Mouse (Mus musculus) neural tube, embryonic 13.5 days (tissue): ENCODE data around the gene Nckap5l. TPM values are rescaled to one million over a fixed set of nuclear protein-coding genes. Genes with fewer than 3 reads are reported as not detected.

Experiments
- ATAC-seq: fragments of 200-750 bp; cut with Nextera tagmentation; 2 replicates; pipeline ENCODE4 v1.8.0; 2017; ENCODE audit warnings: low read depth, mild to moderate bottlenecking, moderate TSS enrichment, moderate library complexity
- H3K27ac ChIP-seq: fragments of 300-500 bp; sonication (generic); replicated peaks from 2 replicates; pipeline ENCODE4 v1.5.1; 2015; ENCODE audit warnings: moderate library complexity, mild to moderate bottlenecking, inconsistent platforms
- H3K27me3 ChIP-seq: fragments of 300-500 bp; sonication (generic); 2 replicates; pipeline ENCODE4 v1.6.1; 2015; ENCODE audit warnings: mild to moderate bottlenecking, inconsistent platforms
- H3K36me3 ChIP-seq: fragments of 300-500 bp; sonication (generic); 2 replicates; pipeline ENCODE4 v1.6.1; 2015; ENCODE audit warnings: mild to moderate bottlenecking, inconsistent platforms
- H3K4me1 ChIP-seq: fragments of 300-500 bp; sonication (generic); replicated peaks from 2 replicates; pipeline ENCODE4 v1.6.1; 2015; ENCODE audit warnings: inconsistent platforms
- H3K4me2 ChIP-seq: fragments of 300-500 bp; sonication (generic); 2 replicates; pipeline ENCODE4 v1.6.1; 2015; ENCODE audit warnings: inconsistent platforms, mild to moderate bottlenecking, moderate library complexity
- H3K4me3 ChIP-seq: fragments of 300-500 bp; sonication (generic); 2 replicates; pipeline ENCODE4 v1.5.1; 2015; ENCODE audit warnings: mild to moderate bottlenecking, inconsistent platforms
- H3K9ac ChIP-seq: fragments of 300-500 bp; sonication (generic); 2 replicates; pipeline ENCODE4 v1.6.1; 2015; ENCODE audit warnings: moderate library complexity, mild to moderate bottlenecking, inconsistent platforms
- H3K9me3 ChIP-seq: fragments of 300-500 bp; sonication (generic); 2 replicates; pipeline ENCODE4 v1.6.1; 2016; ENCODE audit warnings: inconsistent platforms
- WGBS: fragments of 180-500 bp; shearing (Covaris S2); methylation state at CpG from one replicate; pipeline ENCODE4 v1.1.7; 2015; 5-methylcytosine and 5-hydroxymethylcytosine counted together
- polyA plus RNA-seq: library from polyadenylated mRNA; unstranded; fragments of >200 nt; fragmentation: Nextera tagmentation; extraction: Ambion mirVana; gene quantifications from 2 replicates; pipeline ENCODE4 v1.2.1, GENCODE M21; 2015

Nckap5l gene
- polyA plus RNA-seq, 1 experiment from 2014 or later = 18.3 TPM

GRCm38 (mm10) chr15:99421152-99421551, 36.4 kb downstream of the Nckap5l start:
- peaks cover 51% of the 10 kb centered on the region for H3K36me3 ChIP-seq
- H3K4me2 ChIP-seq = peak overlapping the region; percentile 42
- 80% methylated on average over 9 of the region's 9 CpGs for WGBS
- no peak for ATAC-seq
- H3K27me3 ChIP-seq = no peaks in the 10 kb centered on the region
- no peak overlapping the region for H3K4me3 ChIP-seq
- H3K9me3 ChIP-seq = no peaks in the 10 kb centered on the region
- peak overlapping the region; percentile 86 for H3K27ac ChIP-seq
- H3K9ac ChIP-seq = no peak overlapping the region
- peaks cover 19% of the 10 kb centered on the region for H3K4me1 ChIP-seq

GRCm38 (mm10) chr15:99420521-99421014, 37.0 kb downstream of the Nckap5l start:
- peak overlapping the region; percentile 42 for H3K4me2 ChIP-seq
- H3K9ac ChIP-seq = no peak overlapping the region
- peak overlapping the region; percentile 86 for H3K27ac ChIP-seq
- 5% methylated on average over 12 of the region's 12 CpGs for WGBS
- peak; percentile 62; the same call in 1 of the 2 replicates for ATAC-seq
- no peak overlapping the region for H3K4me3 ChIP-seq
- no peaks in the 10 kb centered on the region for H3K27me3 ChIP-seq
- H3K9me3 ChIP-seq = no peaks in the 10 kb centered on the region
- H3K4me1 ChIP-seq = peaks cover 19% of the 10 kb centered on the region
- H3K36me3 ChIP-seq = peaks cover 45% of the 10 kb centered on the region

DNA sequence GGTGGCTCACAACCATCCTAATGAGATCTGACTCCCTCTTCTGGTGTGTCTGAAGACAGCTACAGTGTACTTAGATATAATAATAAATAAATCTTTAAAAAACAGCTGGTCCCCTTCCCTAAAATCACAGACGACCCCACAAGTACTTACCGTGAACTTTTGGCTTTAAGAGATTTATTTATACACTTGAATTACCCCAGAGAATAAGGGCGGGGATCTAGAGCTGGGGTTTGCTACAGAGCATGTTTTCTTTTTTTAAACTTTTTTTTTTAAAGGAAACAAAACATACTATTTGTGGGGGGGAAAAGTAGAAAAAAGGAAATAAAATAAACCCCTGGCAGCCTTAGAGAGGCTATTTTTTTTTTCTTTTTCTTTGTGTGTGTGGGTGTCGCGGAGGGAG, 37.4 kb downstream of the Nckap5l start:
- Histone ChIP-seq H3K36me3 (peaks cover 41% of the 10 kb centered on the region), H3K4me2 (peak overlapping the region; percentile 42), H3K27me3 (no peaks in the 10 kb centered on the region), H3K9ac (no peak overlapping the region), H3K4me1 (peaks cover 19% of the 10 kb centered on the region), H3K9me3 (no peaks in the 10 kb centered on the region), H3K4me3 (no peak overlapping the region), H3K27ac (peak overlapping the region; percentile 86)
- 22% methylated on average over 5 of the region's 5 CpGs for WGBS
- no peak for ATAC-seq

DNA sequence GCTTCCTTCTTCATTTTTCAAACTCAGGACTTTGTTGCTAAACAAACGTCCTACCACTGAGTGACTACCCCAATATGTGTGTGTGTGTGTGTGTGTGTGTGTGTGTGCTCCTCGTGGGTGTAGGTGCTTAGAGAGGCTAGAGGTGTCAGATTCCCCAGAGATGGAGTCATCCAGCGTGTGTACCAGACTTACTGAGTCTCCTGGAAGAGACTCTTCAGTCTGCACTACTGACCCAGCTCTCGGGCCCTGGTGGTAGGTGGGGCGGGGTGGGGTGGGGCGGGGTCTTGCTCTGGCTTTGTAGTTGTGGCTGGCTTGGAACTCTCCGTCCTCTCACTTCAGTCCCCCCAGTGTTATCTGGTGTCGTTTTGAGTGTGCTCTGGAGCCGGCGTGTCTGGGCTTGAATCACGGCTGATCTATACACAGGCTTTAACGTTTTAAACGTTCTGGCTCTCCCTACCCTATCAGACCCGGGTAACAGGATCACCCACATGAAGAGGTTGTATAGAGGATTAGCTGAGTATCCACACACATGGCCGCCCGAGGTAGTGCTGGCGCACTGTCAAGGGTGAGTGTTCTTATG, 39.8 kb downstream of the Nckap5l start:
- Histone ChIP-seq H3K9me3 (no peaks in the 10 kb centered on the region), H3K27ac (no peak overlapping the region), H3K27me3 (no peaks in the 10 kb centered on the region), H3K4me2 (no peak overlapping the region), H3K36me3 (peaks cover 18% of the 10 kb centered on the region), H3K4me3 (no peak overlapping the region), H3K4me1 (peaks cover 19% of the 10 kb centered on the region), H3K9ac (no peak overlapping the region)
- no peak for ATAC-seq
- WGBS = 43% methylated on average over 17 of the region's 17 CpGs

DNA sequence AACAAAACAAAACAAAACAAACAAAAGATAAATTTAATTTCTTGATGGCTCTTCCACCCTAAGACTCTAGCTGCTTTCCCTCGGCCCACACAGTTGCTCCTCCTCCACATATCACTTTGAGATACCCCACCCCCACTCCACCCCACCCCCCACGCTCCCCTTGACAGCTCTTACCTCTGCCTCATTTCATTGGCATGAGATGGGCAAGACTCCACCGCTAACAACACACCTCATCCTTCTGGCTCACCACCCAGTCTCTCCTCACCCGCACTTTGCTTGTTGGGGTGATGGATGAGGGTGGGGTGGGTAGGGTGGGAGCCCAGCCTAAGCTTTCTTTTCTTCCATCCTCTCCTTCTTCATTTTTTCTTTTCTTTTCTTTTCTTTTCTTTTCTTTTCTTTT, 40.6 kb downstream of the Nckap5l start:
- H3K4me3 ChIP-seq = no peak overlapping the region
- H3K4me2 ChIP-seq = no peak overlapping the region
- no peak for ATAC-seq
- WGBS = 38% methylated on average over 4 of the region's 4 CpGs
- H3K9ac ChIP-seq = peak overlapping the region; percentile 38; the same call in 1 of the 2 replicates
- peaks cover 19% of the 10 kb centered on the region for H3K4me1 ChIP-seq
- peaks cover 9% of the 10 kb centered on the region for H3K36me3 ChIP-seq
- no peaks in the 10 kb centered on the region for H3K27me3 ChIP-seq
- H3K9me3 ChIP-seq = no peaks in the 10 kb centered on the region
- no peak overlapping the region for H3K27ac ChIP-seq

DNA sequence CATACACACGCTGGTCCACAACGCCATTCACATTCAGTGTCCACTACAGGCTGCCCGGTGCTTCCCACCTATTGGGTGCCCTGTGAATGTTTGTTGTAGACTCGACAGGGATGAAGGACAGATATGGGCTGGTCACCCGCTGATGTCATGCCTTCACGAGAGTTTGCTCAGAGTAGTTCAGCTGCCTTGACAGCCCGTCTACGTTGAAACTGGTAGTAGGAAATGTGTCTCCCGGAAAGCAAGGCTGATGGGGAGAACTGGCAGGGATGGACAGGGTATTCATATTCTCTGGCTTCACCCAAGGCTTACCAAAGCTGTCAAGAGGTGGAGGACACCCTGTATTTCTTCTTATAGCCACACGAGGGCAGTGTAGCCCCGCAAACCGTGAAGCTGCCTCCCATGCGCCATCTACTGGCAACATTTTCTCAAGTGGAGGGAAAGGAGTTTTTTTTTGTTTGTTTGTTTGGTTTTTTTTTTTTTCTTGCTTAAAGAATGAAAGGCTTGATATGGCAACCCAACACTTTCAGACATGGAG, 41.1 kb downstream of the Nckap5l start:
- whole genome bisulfite sequencing = 26% methylated on average over 13 of the region's 13 CpGs
- H3K4me2 ChIP-seq = no peak overlapping the region
- H3K27ac ChIP-seq = no peak overlapping the region
- H3K27me3 ChIP-seq = no peaks in the 10 kb centered on the region
- no peak overlapping the region for H3K4me3 ChIP-seq
- peaks cover 4% of the 10 kb centered on the region; the same call in 1 of the 2 replicates for H3K36me3 ChIP-seq
- 0 out of 2 replicates have a peak overlapping the region, but pooled peaks have one; percentile 38 for H3K9ac ChIP-seq
- peaks cover 16% of the 10 kb centered on the region for H3K4me1 ChIP-seq
- H3K9me3 ChIP-seq = no peaks in the 10 kb centered on the region
- ATAC-seq = peak; percentile 4; the same call in 1 of the 2 replicates

- H3K27ac ChIP-seq = no peak overlapping the region
- no peak overlapping the region for H3K9ac ChIP-seq
- 0 out of 2 replicates have a peak, but pooled peaks cover under 1% of the 10 kb centered on the region for H3K36me3 ChIP-seq
- no peaks in the 10 kb centered on the region for H3K9me3 ChIP-seq
- ATAC-seq = no peak
- WGBS = 17% methylated on average over 2 of the region's 2 CpGs
- H3K27me3 ChIP-seq = no peaks in the 10 kb centered on the region
- H3K4me2 ChIP-seq = no peak overlapping the region
- H3K4me3 ChIP-seq = no peak overlapping the region
- H3K4me1 ChIP-seq = peaks cover 10% of the 10 kb centered on the region
Measured at GRCm38 (mm10) chr15:99415793-99416192, 41.8 kb downstream of the Nckap5l start.

GRCm38 (mm10) chr15:99411747-99412146, 45.8 kb downstream of the Nckap5l start:
- no peak overlapping the region for H3K4me3 ChIP-seq
- H3K9ac ChIP-seq = no peak overlapping the region
- H3K36me3 ChIP-seq = peaks cover 41% of the 10 kb centered on the region
- 58% methylated on average over 14 of the region's 14 CpGs for WGBS
- ATAC-seq = no peak
- no peaks in the 10 kb centered on the region for H3K27me3 ChIP-seq
- no peak overlapping the region; the same call in 1 of the 2 replicates for H3K27ac ChIP-seq
- H3K4me1 ChIP-seq = peaks cover under 1% of the 10 kb centered on the region; the same call in 1 of the 2 replicates
- H3K4me2 ChIP-seq = no peak overlapping the region
- no peaks in the 10 kb centered on the region for H3K9me3 ChIP-seq

DNA sequence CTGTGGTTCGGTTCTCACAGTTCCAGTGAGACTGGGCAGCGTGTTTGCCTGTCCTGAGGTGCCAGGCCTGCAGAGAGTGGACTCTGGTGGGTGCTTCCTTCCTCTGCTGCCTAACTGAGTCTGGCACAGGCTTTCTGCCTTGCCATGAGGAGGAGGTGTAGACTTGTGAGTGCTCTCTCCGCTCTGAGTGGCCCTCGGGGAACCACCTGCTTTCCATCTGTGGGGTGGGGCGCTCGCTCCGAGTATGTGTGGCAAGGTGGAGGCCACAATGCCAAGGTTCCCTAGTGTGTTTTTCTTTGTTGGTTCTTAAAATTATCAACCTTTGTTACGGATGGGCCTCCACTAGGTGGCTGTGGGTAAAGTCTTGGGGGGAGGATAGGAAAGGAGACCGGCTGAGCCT, 48.7 kb downstream of the Nckap5l start:
- no peak overlapping the region for H3K4me3 ChIP-seq
- H3K27ac ChIP-seq = no peak overlapping the region
- H3K36me3 ChIP-seq = peaks cover 70% of the 10 kb centered on the region
- no peaks in the 10 kb centered on the region for H3K27me3 ChIP-seq
- no peaks in the 10 kb centered on the region for H3K9me3 ChIP-seq
- no peak for ATAC-seq
- 91% methylated on average over 9 of the region's 9 CpGs for WGBS
- H3K4me2 ChIP-seq = no peak overlapping the region
- no peaks in the 10 kb centered on the region for H3K4me1 ChIP-seq
- no peak overlapping the region for H3K9ac ChIP-seq

DNA sequence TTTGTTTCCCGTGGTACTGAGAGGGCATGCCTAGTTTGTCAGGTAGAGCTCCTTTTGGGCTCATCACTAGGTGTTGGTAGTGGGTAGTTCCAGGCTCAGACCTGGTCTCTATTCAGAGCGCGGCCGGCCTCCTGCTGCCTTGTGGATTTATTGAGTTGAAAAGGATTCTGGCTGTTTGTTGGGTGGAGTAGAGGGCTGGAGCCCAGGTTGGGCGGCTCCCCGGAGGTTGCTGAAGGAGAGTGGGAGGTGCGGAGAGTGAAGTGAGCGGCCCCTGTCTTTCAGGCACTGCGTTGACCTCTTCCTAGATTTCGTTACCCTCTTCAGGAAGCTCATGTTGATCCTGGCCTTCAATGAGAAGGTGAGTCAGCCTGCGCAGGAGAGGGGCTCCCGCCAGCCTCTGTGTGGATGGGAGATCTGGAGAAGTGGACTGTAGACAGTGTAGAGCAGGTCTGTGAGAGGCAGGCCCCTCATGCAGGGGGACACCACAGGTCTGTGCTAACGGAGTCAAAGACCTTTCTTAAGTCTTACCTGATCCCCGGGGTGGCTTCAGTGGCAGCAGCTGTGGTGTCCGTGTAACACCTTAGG, 50.5 kb downstream of the Nckap5l start:
- ATAC-seq = no peak
- peaks cover 86% of the 10 kb centered on the region for H3K36me3 ChIP-seq
- H3K9ac ChIP-seq = no peak overlapping the region
- WGBS = 90% methylated on average over 15 of the region's 15 CpGs
- H3K4me1 ChIP-seq = no peaks in the 10 kb centered on the region
- no peak overlapping the region for H3K4me3 ChIP-seq
- no peaks in the 10 kb centered on the region for H3K27me3 ChIP-seq
- no peak overlapping the region for H3K4me2 ChIP-seq
- H3K27ac ChIP-seq = no peak overlapping the region
- no peaks in the 10 kb centered on the region for H3K9me3 ChIP-seq

DNA sequence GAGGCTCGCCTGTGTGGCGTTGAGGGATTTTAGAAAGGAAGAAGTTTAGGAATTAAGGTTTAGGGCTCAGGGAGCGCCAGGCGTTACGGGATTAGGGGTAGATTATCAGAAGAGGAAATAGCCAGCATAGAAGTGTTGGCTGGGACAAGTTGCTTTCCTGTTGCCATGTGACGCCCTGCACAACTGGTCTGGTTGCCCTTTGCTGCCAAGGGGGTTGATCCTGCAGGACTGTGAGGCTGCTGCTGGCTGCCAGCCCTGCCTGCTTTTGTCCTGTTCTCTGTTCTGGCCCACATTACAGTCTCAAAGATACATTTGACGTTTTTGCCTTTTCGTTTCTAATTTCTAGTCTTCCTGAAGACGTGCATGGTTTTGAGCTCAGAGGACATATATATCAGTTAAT, 52.4 kb downstream of the Nckap5l start:
- no peaks in the 10 kb centered on the region for H3K9me3 ChIP-seq
- no peak overlapping the region for H3K9ac ChIP-seq
- H3K27ac ChIP-seq = no peak overlapping the region
- H3K4me1 ChIP-seq = no peaks in the 10 kb centered on the region
- no peak overlapping the region for H3K4me2 ChIP-seq
- 95% methylated on average over 9 of the region's 9 CpGs for WGBS
- H3K36me3 ChIP-seq = peaks cover 83% of the 10 kb centered on the region
- H3K4me3 ChIP-seq = no peak overlapping the region
- no peak for ATAC-seq
- no peaks in the 10 kb centered on the region for H3K27me3 ChIP-seq

DNA sequence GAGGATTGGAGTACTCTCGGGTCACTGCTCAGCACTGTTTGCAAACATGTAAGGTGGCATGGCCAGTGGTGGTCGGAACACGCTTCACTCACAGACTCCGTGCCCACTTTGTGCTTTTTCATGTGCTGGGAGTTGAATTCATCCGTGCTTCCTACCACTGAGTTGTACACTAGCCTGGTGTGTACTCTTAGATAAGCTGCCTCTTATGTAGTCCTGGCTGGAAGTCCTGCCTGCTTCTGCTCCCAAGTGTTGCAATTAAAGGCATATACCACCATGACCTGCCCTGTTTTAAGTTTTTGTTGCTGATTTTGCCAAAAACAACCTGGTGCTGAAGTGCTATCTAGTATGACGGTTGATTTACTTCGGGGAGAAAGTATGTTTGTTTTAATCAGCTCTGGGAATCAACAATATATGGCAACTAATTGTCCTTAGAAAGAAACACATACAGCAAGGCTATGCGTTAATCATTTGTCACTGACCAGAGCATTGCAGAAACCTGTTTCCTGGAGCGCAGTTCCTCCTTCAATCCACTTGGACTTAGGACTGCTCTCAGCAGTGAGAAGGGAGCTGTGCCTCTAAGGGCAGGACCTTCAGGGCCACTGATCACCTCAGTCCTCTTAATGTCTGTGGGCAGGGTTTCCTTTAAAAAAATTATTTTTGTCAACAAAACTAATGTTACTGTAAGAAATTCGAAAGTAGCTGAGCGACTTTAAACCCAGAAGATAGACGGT, 54.2 kb downstream of the Nckap5l start:
- Histone ChIP-seq H3K27ac (no peak overlapping the region), H3K36me3 (peaks cover 64% of the 10 kb centered on the region), H3K9me3 (no peaks in the 10 kb centered on the region), H3K4me2 (no peak overlapping the region), H3K9ac (no peak overlapping the region), H3K4me3 (no peak overlapping the region), H3K27me3 (no peaks in the 10 kb centered on the region), H3K4me1 (peaks cover 16% of the 10 kb centered on the region)
- no peak for ATAC-seq
- WGBS = 95% methylated on average over 12 of the region's 12 CpGs
